Mouse (Mus musculus) liver, adult 2 months (tissue): ENCODE measurements around the gene Vangl1. TPM values are rescaled to one million over a fixed set of nuclear protein-coding genes. Genes with fewer than 3 reads are reported as not detected.
"Not testable (repeated sequence)": the region's sequence is repeated elsewhere in the genome, so short reads cannot be mapped to it uniquely, and the experiment has no call there.

Source experiments
- DNase-seq: peaks from one replicate; pipeline ENCODE4 v3.0.0-alpha.2; 2011; ENCODE audit warnings: low read depth, low spot score; ENCODE audit errors: extremely low read depth
- H3K27ac ChIP-seq: fragments of 200-500 bp; replicated peaks from 2 replicates; pipeline ENCODE4 v1.5.1; 2012; ENCODE audit warnings: low read depth, mild to moderate bottlenecking, control low read depth, inconsistent platforms, low read length; ENCODE audit not compliant: insufficient read depth
- H3K27me3 ChIP-seq: fragments of 200-500 bp; 2 replicates; pipeline ENCODE4 v1.6.1; 2012; ENCODE audit warnings: mild to moderate bottlenecking, moderate library complexity, low read length, inconsistent platforms; ENCODE audit not compliant: control insufficient read depth, insufficient read depth
- H3K36me3 ChIP-seq: fragments of 200-500 bp; 2 replicates; pipeline ENCODE4 v1.6.1; 2012; ENCODE audit warnings: low read length, inconsistent platforms; ENCODE audit not compliant: control insufficient read depth, insufficient read depth
- H3K4me1 ChIP-seq: fragments of 200-500 bp; 2 replicates; pipeline ENCODE4 v1.6.1; 2011; ENCODE audit warnings: low read length; ENCODE audit not compliant: control insufficient read depth, insufficient read depth
- H3K4me3 ChIP-seq: fragments of 200-500 bp; 2 replicates; pipeline ENCODE4 v1.5.1; 2011; ENCODE audit warnings: low read depth, mild to moderate bottlenecking, control low read depth, low read length, moderate library complexity; ENCODE audit not compliant: insufficient read depth
- H3K79me2 ChIP-seq: fragments of 200-500 bp; 2 replicates; pipeline ENCODE4 v1.6.1; 2012; ENCODE audit warnings: inconsistent platforms, mild to moderate bottlenecking, low read length, moderate library complexity; ENCODE audit not compliant: control insufficient read depth, insufficient read depth
- H3K9ac ChIP-seq: fragments of 200-500 bp; 2 replicates; pipeline ENCODE4 v1.6.1; 2012; ENCODE audit warnings: low read depth, mild to moderate bottlenecking, control low read depth, inconsistent platforms, low read length
- CTCF ChIP-seq: fragments of 200-500 bp; IDR thresholded peaks from 2 replicates; pipeline ENCODE4 v1.5.1; 2011; ENCODE audit warnings: low read depth, low read length, control low read depth
- POLR2A ChIP-seq: fragments of 200-500 bp; IDR thresholded peaks from 2 replicates; pipeline ENCODE4 v1.6.1; 2011; ENCODE audit warnings: low read length, control low read depth; ENCODE audit not compliant: insufficient read depth; ENCODE audit errors: extremely low read depth
- WGBS: fragments of 180-500 bp; shearing (Covaris S2); methylation state at CpG from one replicate; pipeline ENCODE4 v1.1.7; 2018; 5-methylcytosine and 5-hydroxymethylcytosine counted together
- polyA plus RNA-seq: library from polyadenylated mRNA; depleted of rRNA; stranded (reverse); fragments of >200 nt; gene quantifications from 2 replicates; pipeline ENCODE4 v1.2.3, GENCODE M21; 2012
- total RNA-seq: library from RNA; depleted of rRNA; stranded (reverse); fragments of >200 nt; gene quantifications from 2 replicates; pipeline ENCODE4 v1.2.3, GENCODE M21; 2014

The Vangl1 gene
- total and polyA plus RNA-seq, 2 experiments = 3.6 to 7.8 TPM

GRCm38 (mm10) chr3:102205458-102205830 is 951 bp upstream of the Vangl1 start:
- H3K9ac ChIP-seq = no peak overlapping the region
- peaks cover 8% of the 10 kb centered on the region; the same call in 1 of the 2 replicates for H3K79me2 ChIP-seq
- no peak for DNase-seq
- TF ChIP-seq CTCF = no peak
- TF ChIP-seq POLR2A = no peak
- H3K4me1 ChIP-seq = peaks cover 3% of the 10 kb centered on the region; the same call in 1 of the 2 replicates
- no peaks in the 10 kb centered on the region for H3K27me3 ChIP-seq
- H3K36me3 ChIP-seq = no peaks in the 10 kb centered on the region
- H3K27ac ChIP-seq = no peak overlapping the region
- H3K4me3 ChIP-seq = no peak overlapping the region
- 12% methylated on average over 7 of the region's 7 CpGs for WGBS

DNA sequence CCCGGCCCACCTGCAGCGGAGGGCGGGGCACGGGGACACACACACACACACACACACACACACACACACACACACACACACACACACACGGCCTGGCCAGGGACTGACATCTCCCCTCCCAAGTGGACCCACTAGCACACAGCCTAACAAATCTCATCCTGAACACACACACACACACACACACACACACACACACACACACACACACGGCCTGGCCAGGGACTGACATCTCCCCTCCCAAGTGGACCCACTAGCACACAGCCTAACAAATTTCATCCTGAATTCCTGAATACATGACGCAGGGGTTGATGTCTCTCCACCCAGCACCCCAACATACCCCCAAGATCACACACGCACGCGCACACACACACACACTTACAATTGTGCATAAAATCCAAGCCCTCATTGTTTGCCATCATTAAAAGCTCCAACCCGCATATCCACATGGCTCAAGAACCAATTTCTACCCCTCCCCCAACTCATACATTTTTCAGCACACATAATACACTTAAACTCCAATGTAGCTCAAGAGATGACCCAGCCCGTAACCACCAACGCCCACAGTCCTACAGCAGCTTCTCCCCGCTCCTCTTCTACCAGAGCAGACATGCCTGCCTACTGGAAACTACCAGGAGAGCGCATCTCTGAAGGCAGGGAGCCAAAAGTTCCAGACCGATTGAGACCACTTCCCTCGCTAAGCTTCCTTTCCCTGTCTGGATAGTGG is 403 bp upstream of the Vangl1 start:
- H3K4me1 ChIP-seq, H3K79me2 ChIP-seq, H3K27ac ChIP-seq, DNase-seq, H3K36me3 ChIP-seq, H3K9ac ChIP-seq, H3K27me3 ChIP-seq: not testable (repeated sequence)
- 19% methylated on average over 12 of the region's 17 CpGs for WGBS
- peak overlapping the region; percentile 61; the same call in 1 of the 2 replicates for H3K4me3 ChIP-seq

DNA sequence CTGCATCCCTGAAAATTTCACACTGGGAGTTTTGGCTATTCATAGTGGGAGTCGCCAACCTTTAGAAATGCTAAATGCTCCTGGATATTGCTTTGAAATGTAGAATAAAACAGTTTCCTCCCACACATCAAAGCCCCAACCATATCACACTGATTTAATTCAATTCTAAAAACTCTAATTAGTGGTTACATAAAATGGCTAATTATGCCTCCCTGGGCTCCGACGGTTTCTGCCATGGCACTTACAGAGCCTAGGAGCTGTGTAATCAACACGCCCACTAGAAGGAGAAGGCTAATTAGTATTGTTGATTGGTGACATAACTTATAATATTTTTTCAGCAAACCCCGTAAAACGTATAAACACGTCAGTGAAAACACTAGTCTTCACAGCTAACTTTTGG is 1.4 kb downstream of the Vangl1 start:
- 38% methylated on average over 7 of the region's 7 CpGs for WGBS
- Histone ChIP-seq H3K27me3 (no peaks in the 10 kb centered on the region), H3K9ac (no peak overlapping the region), H3K4me3 (no peak overlapping the region), H3K27ac (no peak overlapping the region), H3K4me1 (peaks cover 3% of the 10 kb centered on the region; the same call in 1 of the 2 replicates), H3K79me2 (peaks cover 15% of the 10 kb centered on the region; the same call in 1 of the 2 replicates), H3K36me3 (no peaks in the 10 kb centered on the region)
- no peak for DNase-seq
- TF ChIP-seq POLR2A (no peak), CTCF (no peak)

GRCm38 (mm10) chr3:102199991-102200390 is 4.5 kb downstream of the Vangl1 start:
- Histone ChIP-seq H3K4me1 (peaks cover 3% of the 10 kb centered on the region; the same call in 1 of the 2 replicates), H3K36me3 (peaks cover 1% of the 10 kb centered on the region; the same call in 1 of the 2 replicates), H3K27ac (no peak overlapping the region), H3K9ac (no peak overlapping the region), H3K27me3 (no peaks in the 10 kb centered on the region), H3K4me3 (no peak overlapping the region), H3K79me2 (peaks cover 15% of the 10 kb centered on the region; the same call in 1 of the 2 replicates)
- WGBS = 69% methylated on average over 4 of the region's 4 CpGs
- no peak for DNase-seq
- no peak for TF ChIP-seq CTCF
- no peak for TF ChIP-seq POLR2A

DNA sequence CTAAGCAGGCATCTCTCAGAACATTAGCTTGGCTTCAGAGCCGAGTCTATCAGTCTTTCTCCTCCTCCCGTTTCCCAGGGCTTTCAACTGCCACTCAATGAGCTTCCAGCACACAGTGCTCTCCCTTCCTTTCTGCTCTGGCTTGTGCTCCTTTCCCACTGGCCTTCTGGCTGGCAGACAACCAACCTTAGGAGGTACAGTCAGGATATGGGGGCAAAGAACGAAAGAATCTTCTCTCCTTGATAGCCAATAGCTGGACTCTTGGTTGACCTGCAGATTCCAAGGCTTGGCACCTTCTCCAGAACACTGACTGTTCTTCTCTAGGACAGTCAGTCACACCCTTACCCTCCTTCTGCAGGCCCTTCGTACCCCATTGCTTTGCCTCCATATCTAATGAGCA is 5.3 kb downstream of the Vangl1 start:
- H3K4me1 ChIP-seq = peaks cover 3% of the 10 kb centered on the region; the same call in 1 of the 2 replicates
- DNase-seq = no peak
- 78% methylated on average over 4 of the region's 4 CpGs for WGBS

GRCm38 (mm10) chr3:102198446-102198845 is 6.0 kb downstream of the Vangl1 start:
- TF ChIP-seq POLR2A = no peak
- no peak for TF ChIP-seq CTCF
- Histone ChIP-seq H3K27me3 (no peaks in the 10 kb centered on the region), H3K4me1 (peaks cover 2% of the 10 kb centered on the region; the same call in 1 of the 2 replicates), H3K79me2 (peaks cover 15% of the 10 kb centered on the region; the same call in 1 of the 2 replicates), H3K27ac (no peak overlapping the region), H3K9ac (no peak overlapping the region), H3K36me3 (peaks cover 3% of the 10 kb centered on the region; the same call in 1 of the 2 replicates), H3K4me3 (no peak overlapping the region)
- no peak for DNase-seq
- WGBS = 91% methylated on average over 6 of the region's 6 CpGs

More for the DNA sequence above, 5.3 kb downstream of the Vangl1 start:
- H3K4me3 ChIP-seq = no peak overlapping the region
- no peak for TF ChIP-seq POLR2A
- no peak for TF ChIP-seq CTCF
- H3K79me2 ChIP-seq = peaks cover 15% of the 10 kb centered on the region; the same call in 1 of the 2 replicates
- peaks cover 3% of the 10 kb centered on the region; the same call in 1 of the 2 replicates for H3K36me3 ChIP-seq
- H3K9ac ChIP-seq = no peak overlapping the region
- no peak overlapping the region for H3K27ac ChIP-seq
- H3K27me3 ChIP-seq = no peaks in the 10 kb centered on the region
